Mouse (Mus musculus) hindbrain, embryonic 16.5 days (tissue): ENCODE data around the gene Rnf151. TPM values are rescaled to one million over a fixed set of nuclear protein-coding genes. Genes with fewer than 3 reads are reported as not detected.
"Not testable (repeated sequence)": the region's sequence is repeated elsewhere in the genome, so short reads cannot be mapped to it uniquely, and the experiment has no call there.

Experiments used
- ATAC-seq: fragments of 200-750 bp; cut with Nextera tagmentation; 2 replicates; pipeline ENCODE4 v1.8.0; 2017; ENCODE audit warnings: moderate TSS enrichment, moderate library complexity
- H3K27ac ChIP-seq: fragments of 300-500 bp; sonication (generic); 2 replicates; pipeline ENCODE4 v1.5.1; 2014; ENCODE audit warnings: low read depth, mild to moderate bottlenecking, control low read depth, low read length, moderate library complexity
- H3K27me3 ChIP-seq: fragments of 300-500 bp; sonication (generic); replicated peaks from 2 replicates; pipeline ENCODE4 v1.6.1; 2014; ENCODE audit warnings: low read length; ENCODE audit not compliant: control insufficient read depth, insufficient read depth
- H3K36me3 ChIP-seq: fragments of 300-500 bp; sonication (generic); 2 replicates; pipeline ENCODE4 v1.6.1; 2014; ENCODE audit warnings: mild to moderate bottlenecking, low read length, moderate library complexity, mixed read lengths; ENCODE audit not compliant: control insufficient read depth, insufficient read depth
- H3K4me1 ChIP-seq: fragments of 300-500 bp; sonication (generic); 2 replicates; pipeline ENCODE4 v1.6.1; 2014; ENCODE audit warnings: low read depth, low read length; ENCODE audit not compliant: control insufficient read depth, insufficient read depth
- H3K4me2 ChIP-seq: fragments of 300-500 bp; sonication (generic); 2 replicates; pipeline ENCODE4 v1.6.1; 2014; ENCODE audit warnings: mild to moderate bottlenecking, low read length, control low read depth, moderate library complexity
- H3K4me3 ChIP-seq: fragments of 300-500 bp; sonication (generic); 2 replicates; pipeline ENCODE4 v1.5.1; 2014; ENCODE audit warnings: mild to moderate bottlenecking, low read length, control low read depth, moderate library complexity
- H3K9ac ChIP-seq: fragments of 300-500 bp; sonication (generic); 2 replicates; pipeline ENCODE4 v1.6.1; 2014; ENCODE audit warnings: low read depth, mild to moderate bottlenecking, control low read depth, low read length, moderate library complexity
- H3K9me3 ChIP-seq: fragments of 300-500 bp; sonication (generic); 2 replicates; pipeline ENCODE4 v1.6.1; 2014; ENCODE audit warnings: mild to moderate bottlenecking, low read length, moderate library complexity; ENCODE audit not compliant: control insufficient read depth
- WGBS: fragments of 180-500 bp; shearing (Covaris S2); extraction: QIAGEN DNeasy Blood & Tissue Kit; methylation state at CpG from one replicate; pipeline ENCODE4 v1.1.7; 2014; 5-methylcytosine and 5-hydroxymethylcytosine counted together
- polyA plus RNA-seq: library from polyadenylated mRNA; unstranded; fragments of >200 nt; fragmentation: Nextera tagmentation; extraction: Ambion mirVana; gene quantifications from 2 replicates; pipeline ENCODE4 v1.2.1, GENCODE M21; 2015

Rnf151 gene
- polyA plus RNA-seq, 1 experiment from 2014 or later, result not detected

DNA sequence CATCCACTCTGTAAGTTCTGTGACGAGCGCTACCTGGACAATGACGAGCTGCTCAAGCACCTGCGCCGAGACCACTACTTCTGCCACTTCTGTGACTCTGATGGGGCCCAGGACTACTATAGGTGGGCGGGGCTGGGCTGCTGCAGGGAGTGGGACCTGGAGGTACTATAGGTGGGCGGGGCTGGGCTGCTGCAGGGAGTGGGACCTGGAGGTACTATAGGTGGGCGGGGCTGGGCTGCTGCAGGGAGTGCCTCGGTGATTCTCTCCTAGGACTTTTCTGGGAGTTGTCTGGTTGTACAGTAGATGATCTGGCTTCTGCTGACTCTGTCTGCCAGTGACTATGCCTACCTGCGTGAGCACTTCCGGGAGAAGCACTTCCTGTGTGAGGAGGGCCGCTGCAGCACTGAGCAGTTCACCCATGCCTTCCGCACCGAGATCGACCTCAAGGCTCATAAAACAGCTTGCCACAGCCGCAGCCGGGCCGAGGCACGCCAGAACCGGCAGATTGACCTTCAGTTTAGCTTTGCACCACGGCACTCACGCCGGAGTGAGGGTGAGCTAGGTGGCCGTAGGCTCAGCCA lies 40.3 kb downstream of the Rnf151 start:
- Histone ChIP-seq H3K4me1 (no peaks in the 10 kb centered on the region; the same call in 1 of the 2 replicates), H3K36me3 (peaks cover 27% of the 10 kb centered on the region), H3K4me3 (no peak overlapping the region), H3K27ac (no peak overlapping the region), H3K27me3 (no peaks in the 10 kb centered on the region), H3K4me2 (no peak overlapping the region), H3K9me3 (no peaks in the 10 kb centered on the region), H3K9ac (no peak overlapping the region)
- no peak; the same call in 1 of the 2 replicates for ATAC-seq
- WGBS, result 94% methylated on average over 24 of the region's 24 CpGs

DNA sequence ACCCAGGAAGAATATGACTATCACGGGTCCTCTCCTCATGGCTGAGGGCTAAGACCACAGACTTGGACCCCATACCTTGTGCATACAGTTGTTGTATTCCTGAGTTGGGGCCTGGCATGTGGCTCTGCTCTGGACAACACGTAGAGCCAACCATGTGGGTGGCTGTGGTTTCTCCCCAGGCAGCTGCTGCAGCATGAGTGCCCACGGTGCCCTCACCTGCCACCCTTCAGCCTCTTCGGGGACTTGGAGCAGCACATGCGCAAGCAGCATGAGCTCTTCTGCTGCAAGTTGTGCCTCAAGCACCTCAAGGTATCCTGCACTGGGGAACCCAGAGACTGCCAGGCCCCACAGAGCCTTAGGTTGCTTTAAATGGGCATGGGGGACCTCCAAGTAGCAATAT lies 41.0 kb downstream of the Rnf151 start:
- no peak for ATAC-seq
- WGBS, result 93% methylated on average over 5 of the region's 5 CpGs
- peaks cover 6% of the 10 kb centered on the region for H3K4me1 ChIP-seq
- peaks cover 27% of the 10 kb centered on the region for H3K36me3 ChIP-seq
- H3K27ac ChIP-seq, result no peak overlapping the region
- H3K27me3 ChIP-seq, result no peaks in the 10 kb centered on the region
- H3K9ac ChIP-seq, result no peak overlapping the region
- no peak overlapping the region for H3K4me2 ChIP-seq
- H3K9me3 ChIP-seq, result no peaks in the 10 kb centered on the region
- no peak overlapping the region for H3K4me3 ChIP-seq

DNA sequence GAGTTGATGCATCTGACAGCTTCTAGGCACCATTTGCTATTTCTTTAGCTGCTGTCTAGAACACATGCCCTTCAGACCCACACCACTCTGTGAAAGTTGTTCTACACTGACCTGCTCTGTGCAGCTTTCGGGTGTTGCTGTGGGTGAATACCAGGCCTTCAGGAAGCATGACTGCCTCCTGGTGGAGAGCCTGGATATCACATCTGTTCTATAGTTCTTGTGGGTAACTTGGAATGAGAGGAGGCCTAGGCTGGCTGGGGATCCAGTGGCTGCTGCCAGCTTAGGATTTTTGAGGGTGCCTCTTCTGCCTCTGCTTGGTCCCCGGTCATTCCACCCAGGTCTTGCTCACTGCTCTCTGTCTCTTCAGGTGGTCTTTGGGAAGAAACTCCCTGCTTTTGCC lies 41.7 kb downstream of the Rnf151 start:
- H3K36me3 ChIP-seq, result peaks cover 22% of the 10 kb centered on the region
- H3K4me3 ChIP-seq, result no peak overlapping the region
- peaks cover 13% of the 10 kb centered on the region for H3K4me1 ChIP-seq
- H3K9me3 ChIP-seq, result no peaks in the 10 kb centered on the region
- H3K27me3 ChIP-seq, result no peaks in the 10 kb centered on the region
- WGBS, result 55% methylated on average over 2 of the region's 2 CpGs
- H3K4me2 ChIP-seq, result no peak overlapping the region
- no peak overlapping the region for H3K9ac ChIP-seq
- H3K27ac ChIP-seq, result no peak overlapping the region
- no peak for ATAC-seq

- H3K27ac ChIP-seq, result no peak overlapping the region
- ATAC-seq, result no peak
- H3K36me3 ChIP-seq, result peaks cover 10% of the 10 kb centered on the region
- WGBS, result 84% methylated on average over 7 of the region's 7 CpGs
- H3K9me3 ChIP-seq, result no peaks in the 10 kb centered on the region
- no peak overlapping the region for H3K4me2 ChIP-seq
- H3K4me3 ChIP-seq, result no peak overlapping the region
- peaks cover 23% of the 10 kb centered on the region for H3K4me1 ChIP-seq
- H3K27me3 ChIP-seq, result no peaks in the 10 kb centered on the region
- H3K9ac ChIP-seq, result no peak overlapping the region
Observed at GRCm38 (mm10) chr17:24674277-24674676, 43.6 kb downstream of the Rnf151 start.

DNA sequence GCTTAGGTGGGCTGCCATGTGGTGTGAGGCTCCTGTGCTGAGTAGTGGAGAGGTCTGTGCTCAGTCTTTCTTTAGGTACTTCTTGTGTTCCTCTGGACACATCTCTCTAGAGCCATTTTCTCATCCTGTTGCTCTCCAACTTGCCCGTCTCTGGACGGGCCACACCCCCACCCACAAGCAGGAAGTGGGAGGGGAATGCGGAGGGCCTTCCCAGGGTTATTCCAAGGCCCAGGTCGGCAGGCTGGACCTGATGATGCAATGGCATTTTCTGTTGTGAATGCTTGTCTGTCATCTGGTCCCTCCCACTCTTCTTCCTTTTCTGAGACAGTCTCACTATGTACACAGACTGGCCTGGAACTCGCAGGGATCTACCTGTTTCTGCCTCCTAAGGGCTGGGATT lies 45.7 kb downstream of the Rnf151 start:
- Histone ChIP-seq H3K4me1 (peaks cover 26% of the 10 kb centered on the region), H3K27ac (no peak overlapping the region), H3K4me3 (no peak overlapping the region), H3K27me3 (no peaks in the 10 kb centered on the region), H3K4me2 (peak overlapping the region; percentile 22), H3K9me3 (no peaks in the 10 kb centered on the region), H3K9ac (no peak overlapping the region), H3K36me3 (peaks cover 1% of the 10 kb centered on the region; the same call in 1 of the 2 replicates)
- ATAC-seq, result no peak
- WGBS, result 40% methylated on average over 5 of the region's 5 CpGs

DNA sequence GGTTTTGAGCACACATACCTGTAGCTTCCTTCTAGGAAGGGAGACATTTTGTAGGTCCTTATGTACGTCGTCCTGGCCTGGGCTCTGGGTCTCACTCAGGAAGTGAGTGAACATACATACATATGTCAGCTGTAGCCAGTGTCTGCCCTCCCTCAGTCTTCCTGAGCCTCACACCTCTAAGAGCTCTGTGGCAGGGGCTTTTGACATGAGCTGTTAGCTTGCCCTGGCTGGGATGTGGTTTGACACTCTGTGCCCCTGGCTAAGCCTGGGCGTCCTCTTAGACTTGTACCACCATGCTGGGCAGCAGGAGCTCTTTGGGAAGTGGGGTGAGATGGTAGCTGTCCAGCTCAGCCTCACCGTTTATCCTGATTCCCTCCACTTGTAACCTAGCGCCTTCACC lies 46.5 kb downstream of the Rnf151 start:
- no peaks in the 10 kb centered on the region for H3K27me3 ChIP-seq
- H3K9me3 ChIP-seq, result no peaks in the 10 kb centered on the region
- H3K27ac ChIP-seq, result no peak overlapping the region
- WGBS, result 67% methylated on average over 5 of the region's 5 CpGs
- H3K9ac ChIP-seq, result no peak overlapping the region
- peaks cover 26% of the 10 kb centered on the region for H3K4me1 ChIP-seq
- peak overlapping the region; percentile 93 for H3K4me2 ChIP-seq
- no peak for ATAC-seq
- no peak overlapping the region; the same call in 1 of the 2 replicates for H3K4me3 ChIP-seq
- no peaks in the 10 kb centered on the region for H3K36me3 ChIP-seq

DNA sequence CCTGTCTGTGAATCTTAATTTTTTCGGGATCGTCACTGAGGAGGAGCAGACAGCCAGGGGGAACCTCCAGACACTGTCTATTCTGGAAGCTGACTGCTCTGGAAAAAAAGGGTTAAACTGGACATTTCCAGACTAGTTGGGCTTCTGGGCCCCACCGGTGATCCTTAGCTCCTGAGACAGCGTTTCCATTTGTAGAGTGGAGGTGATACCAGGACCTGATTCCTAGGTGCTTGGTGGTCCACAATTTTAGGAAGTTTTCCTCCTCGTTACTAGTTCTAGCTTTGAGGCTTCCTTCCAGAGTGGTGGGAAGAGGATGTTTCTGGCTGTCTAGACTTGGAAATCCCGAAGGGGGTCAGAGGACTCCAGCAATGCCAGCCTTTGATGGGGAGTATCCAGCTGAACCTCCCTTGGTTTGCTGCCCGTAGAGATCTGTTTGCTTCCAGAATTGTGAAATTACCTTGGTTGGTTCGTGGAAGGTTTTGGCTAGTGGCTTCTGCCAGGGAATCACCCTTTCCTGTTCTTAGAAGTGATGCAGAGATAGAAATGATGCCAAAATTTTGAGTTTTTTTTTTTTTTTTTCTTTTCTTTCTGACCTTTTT lies 47.5 kb downstream of the Rnf151 start:
- Histone ChIP-seq H3K9ac (peak overlapping the region; percentile 99), H3K27ac (peak overlapping the region; percentile 92), H3K4me2 (peak overlapping the region; percentile 93), H3K9me3 (no peaks in the 10 kb centered on the region), H3K36me3 (no peaks in the 10 kb centered on the region), H3K27me3 (no peaks in the 10 kb centered on the region), H3K4me1 (peaks cover 26% of the 10 kb centered on the region), H3K4me3 (peak overlapping the region; percentile 97)
- WGBS, result 12% methylated on average over 8 of the region's 8 CpGs
- no peak for ATAC-seq

- peaks cover 26% of the 10 kb centered on the region for H3K4me1 ChIP-seq
- peak within 1 kb of the TSS; percentile 93 for H3K4me2 ChIP-seq
- H3K9ac ChIP-seq, result peak within 1 kb of the TSS; percentile 99
- H3K27me3 ChIP-seq, result no peaks in the 10 kb centered on the region
- H3K36me3 ChIP-seq, result no peaks in the 10 kb centered on the region
- peak; percentile 98 for ATAC-seq
- H3K9me3 ChIP-seq, result no peaks in the 10 kb centered on the region
- peak within 1 kb of the TSS; percentile 92 for H3K27ac ChIP-seq
- WGBS, result under 1% methylated on average over 65 of the region's 80 CpGs
- peak within 1 kb of the TSS; percentile 97 for H3K4me3 ChIP-seq
Observed at GRCm38 (mm10) chr17:24669545-24670245, 48.2 kb downstream of the Rnf151 start, which contains the start of gene Zfp598. Gene Zfp598, plus strand, starts transcription at chr17:24669687.

DNA sequence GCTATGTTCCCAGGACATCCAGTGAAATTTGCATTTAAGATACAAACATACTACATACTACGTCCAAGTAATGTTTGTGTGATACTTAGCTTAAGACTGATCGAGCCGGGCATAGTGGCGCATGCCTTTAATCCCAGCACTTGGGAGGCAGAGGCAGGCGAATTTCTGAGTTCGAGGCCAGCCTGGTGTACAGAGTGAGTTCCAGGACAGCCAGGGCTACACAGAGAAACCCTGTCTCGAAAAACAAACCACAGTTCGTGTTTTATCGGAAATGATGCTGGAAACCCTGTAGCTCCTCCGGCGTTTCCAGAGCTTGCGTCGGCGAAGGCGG lies 48.7 kb downstream of the Rnf151 start:
- H3K9me3 ChIP-seq, H3K36me3 ChIP-seq, H3K27me3 ChIP-seq: not testable (repeated sequence)
- peak overlapping the region; percentile 71 for H3K27ac ChIP-seq
- H3K4me1 ChIP-seq, result peaks cover 26% of the 10 kb centered on the region
- H3K9ac ChIP-seq, result peak overlapping the region; percentile 99
- peak overlapping the region; percentile 93 for H3K4me2 ChIP-seq
- H3K4me3 ChIP-seq, result peak overlapping the region; percentile 97
- peak; percentile 24 for ATAC-seq
- WGBS, result 14% methylated on average over 15 of the region's 15 CpGs
